Mouse (Mus musculus) heart, embryonic 12.5 days (tissue): ENCODE data around the gene Tmem62. TPM values are rescaled to one million over a fixed set of nuclear protein-coding genes. Genes with fewer than 3 reads are reported as not detected.

Experiments
- microRNA-seq: library from miRNA; unstranded; fragments of <30 nt; microRNA quantifications from one replicate; pipeline ENCODE4, GENCODE M21; 2017
- polyA plus RNA-seq: library from polyadenylated mRNA; unstranded; fragments of >200 nt; fragmentation: Nextera tagmentation; extraction: Ambion mirVana; gene quantifications from 2 replicates; pipeline ENCODE4 v1.2.1, GENCODE M21; 2016

Gene Tmem62
- polyA plus RNA-seq, 1 experiment from 2014 or later, result 2.8 TPM

Small RNA genes lying within 50 kb of the gene (microRNA-seq; reads per million reads assigned to microRNA genes)
- not detected for gene Gm44325

Other genes starting within 250 kb of the Tmem62 start
- 9.5 and 10.8 TPM in 2 replicates for gene Cdan1, start 126.9 kb upstream of the Tmem62 start, polyA plus RNA-seq
- gene Ttbk2, start 126.4 kb upstream of the Tmem62 start, polyA plus RNA-seq, result 4.8 and 5.1 TPM in 2 replicates
- 19.6 and 20.9 TPM in 2 replicates for gene Ubr1, start 6.3 kb upstream of the Tmem62 start, polyA plus RNA-seq
- 38.1 and 38.5 TPM in 2 replicates for gene Ccndbp1, start 31.4 kb downstream of the Tmem62 start, polyA plus RNA-seq
- gene Epb42, start 60.1 kb downstream of the Tmem62 start, polyA plus RNA-seq, result 17.9 and 18.2 TPM in 2 replicates
- gene Tgm5, start 108.8 kb downstream of the Tmem62 start, polyA plus RNA-seq, result not detected in 2 replicates
- not detected in 2 replicates for gene Tgm7, start 132.8 kb downstream of the Tmem62 start, polyA plus RNA-seq
- 13.5 and 13.7 TPM in 2 replicates for gene Adal, start 163.4 kb downstream of the Tmem62 start, polyA plus RNA-seq
- 15.1 and 17.4 TPM in 2 replicates for gene Lcmt2, start 163.6 kb downstream of the Tmem62 start, polyA plus RNA-seq
- gene Tubgcp4, start 193.6 kb downstream of the Tmem62 start, polyA plus RNA-seq, result 45.2 and 46.4 TPM in 2 replicates
- gene Zscan29, start 194.1 kb downstream of the Tmem62 start, polyA plus RNA-seq, result 6.8 and 7.9 TPM in 2 replicates